10 mouse cellular contexts compared by ENCODE assay signal in the genomic region with DNA sequence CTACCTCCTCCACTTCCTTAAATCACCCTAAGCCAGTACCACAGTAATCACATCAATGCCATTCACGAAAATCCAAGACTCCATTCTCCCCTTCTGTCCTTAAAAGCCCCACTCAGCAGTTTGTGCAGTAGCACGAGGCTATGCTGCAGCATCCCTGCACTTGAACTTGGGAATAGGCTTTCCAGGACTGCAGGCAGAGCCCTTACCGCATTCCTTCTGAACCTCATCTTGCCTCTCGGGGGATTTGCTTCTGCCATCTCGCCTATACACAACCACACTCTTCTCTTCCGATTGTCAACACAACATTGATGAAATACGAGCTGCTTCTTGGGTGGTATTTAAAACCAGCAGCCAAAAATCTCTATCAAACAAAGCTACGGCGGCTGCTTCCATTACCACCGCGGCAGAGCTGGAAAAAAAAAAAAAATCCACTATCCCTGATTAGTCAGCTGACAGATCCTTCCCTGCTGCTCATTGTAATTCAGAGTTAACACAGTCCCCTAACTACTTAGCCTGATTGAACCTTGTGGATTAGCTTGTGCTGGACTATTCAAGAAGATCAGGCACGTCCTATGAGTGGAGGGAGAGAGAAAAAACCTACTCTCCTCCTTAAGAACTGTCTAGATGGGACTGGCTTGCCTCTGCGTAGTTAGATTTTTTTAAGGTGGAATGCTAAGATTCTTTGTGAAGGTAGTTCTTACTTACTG. TPM values are rescaled to one million over a fixed set of nuclear protein-coding genes. Genes with fewer than 3 reads are reported as not detected.
A peak's percentile ranks its signal among the peaks of the same experiment; 100 is the strongest.
DNase-seq lines count a peak whose midpoint lies in the region; ATAC-seq and TF ChIP-seq lines count a peak whose summit lies in the region.
"Had no signal": no experiment of that assay in that cellular context is flagged by ENCODE, and none has a peak within 500 bp of the region (broad histone marks: within the 10 kb centered on the region; RNA-seq: fewer than 3 reads in every experiment).

No protein-coding gene starts in this region.

- no peak for TF ChIP-seq CTCF in forebrain, postnatal 0 days (IDR thresholded peaks at IDR 0.05; ENCODE audit: low read depth)

- no peak overlapping the region for H3K27ac ChIP-seq in heart, embryonic 10.5 days
- peak overlapping the region; percentile 42 for H3K27ac ChIP-seq in forebrain, postnatal 0 days (ENCODE audit: low read depth, low read length)

- H3K9me3 ChIP-seq in heart, embryonic 10.5 days: no peaks in the 10 kb centered on the region
- H3K9me3 ChIP-seq in forebrain, postnatal 0 days (ENCODE audit: low read length): no peaks in the 10 kb centered on the region
- H3K9me3 ChIP-seq: G1E had no signal

- peak overlapping the region; percentile 31 for H3K4me2 ChIP-seq in forebrain, postnatal 0 days (ENCODE audit: low read depth)

- H3K27me3 ChIP-seq in heart, embryonic 10.5 days (ENCODE audit: insufficient read depth, poor library complexity, severe bottlenecking): no peaks in the 10 kb centered on the region
- H3K27me3 ChIP-seq in forebrain, postnatal 0 days (ENCODE audit: insufficient read depth, low read length): no peaks in the 10 kb centered on the region

- peak; percentile 71 for DNase-seq in heart, embryonic 10.5 days (ENCODE audit: low spot score)
- no peak for DNase-seq in heart, postnatal 4 days
- DNase-seq in Muller cell, postnatal 12 days (ENCODE audit: inconsistent ontology term): peak; percentile 43
- peak; percentile 66 for DNase-seq in forebrain, postnatal 0 days
- peak; percentile 16 to 22 for DNase-seq in left cerebral cortex, postnatal 25 days (ENCODE audit: low spot score in 2 of 2)
- DNase-seq in right cerebral cortex, adult 2 months (ENCODE audit: low spot score in 2 of 2): peak; percentile 10 to 18
- DNase-seq in spleen, postnatal 10 days (ENCODE audit: low spot score in 2 of 2): no peak
- no peak for DNase-seq in urinary bladder, postnatal 10 days (ENCODE audit: low spot score)

- intact Hi-C loops in left cerebral cortex, postnatal 25 days (cut with DNase I): no loop called here

- H3K4me1 ChIP-seq in heart, embryonic 10.5 days: no peaks in the 10 kb centered on the region
- no peaks in the 10 kb centered on the region for H3K4me1 ChIP-seq in forebrain, postnatal 0 days (ENCODE audit: insufficient read depth)

- ATAC-seq in forebrain, postnatal 0 days: peak; percentile 93

- no peaks in the 10 kb centered on the region for H3K36me3 ChIP-seq in heart, embryonic 10.5 days
- H3K36me3 ChIP-seq in forebrain, postnatal 0 days (ENCODE audit: insufficient read depth): no peaks in the 10 kb centered on the region
- H3K36me3 ChIP-seq: G1E had no signal

- peak overlapping the region; percentile 42 for H3K4me3 ChIP-seq in heart, embryonic 10.5 days
- peak overlapping the region; percentile 37 for H3K4me3 ChIP-seq in forebrain, postnatal 0 days (ENCODE audit: low read depth, low read length)

- peak overlapping the region; percentile 45 for H3K9ac ChIP-seq in forebrain, postnatal 0 days

- WGBS in heart, embryonic 10.5 days: 20% methylated on average over 13 of the region's 13 CpGs
- 20% methylated on average over 13 of the region's 13 CpGs for WGBS in forebrain, postnatal 0 days

RNA-seq across cellular contexts. Expression of gene Mcf2, which starts 31.5 kb away (rescaled TPM):
- 0.04 and 0.14 TPM in 2 replicates for polyA plus RNA-seq in heart, embryonic 10.5 days (2016; fragmentation: Nextera tagmentation; extraction: Ambion mirVana)
- total RNA-seq in heart, postnatal 4 days (2021): under 1 TPM; 0.07 to 0.14 TPM
- 3.2 and 4.5 TPM in 2 replicates for total RNA-seq in forebrain, postnatal 0 days (2014; rRNA removed)
- polyA plus RNA-seq in forebrain, postnatal 0 days (2015; fragmentation: Nextera tagmentation; extraction: Ambion mirVana): 2.1 and 2.9 TPM in 2 replicates
- total RNA-seq in left cerebral cortex, postnatal 25 days (2021): 1 to 10 TPM; 3.5 to 4.9 TPM
- total RNA-seq: G1E; heart, postnatal 10 days had no signal
- polyA plus RNA-seq: G1E had no signal

Comparison
In these comparisons a context has a peak if more than half of its experiments do, and no peak if none do; other contexts are left out.
1. DNase-seq: peak in heart, embryonic 10.5 days (single experiment), Muller cell, postnatal 12 days (single experiment), forebrain, postnatal 0 days (single experiment), left cerebral cortex, postnatal 25 days (2 of 2) and right cerebral cortex, adult 2 months (2 of 2); none in heart, postnatal 4 days (single experiment), spleen, postnatal 10 days (0 of 2) and urinary bladder, postnatal 10 days (single experiment).